Mouse (Mus musculus): ENCODE results near the gene Gstt1. TPM values are rescaled to one million over a fixed set of nuclear protein-coding genes. Genes with fewer than 3 reads are reported as not detected.
A peak's percentile ranks its signal among the peaks of the same experiment; 100 is the strongest.
"Not testable (repeated sequence)": the region's sequence is repeated elsewhere in the genome, so short reads cannot be mapped to it uniquely, and the experiment has no call there.

The Gstt1 gene
- polyA plus RNA-seq, 1 experiment, result 19.2 TPM

GRCm38 (mm10) chr10:75772795-75773664 lies 25.4 kb downstream of the Gstt1 start, which contains the start of gene Ddt:
Ddt (minus strand) TSS chr10:75773414.
- Histone ChIP-seq H3K4me1 (replicated peaks; ENCODE audit: control insufficient read depth, insufficient read depth, low read length) (peaks cover 8% of the 10 kb centered on the region), H3K4me3 (ENCODE audit: control insufficient read depth, insufficient read depth, low read length) (peak within 1 kb of the TSS; percentile 61), H3K27me3 (ENCODE audit: control insufficient read depth, insufficient read depth, low read length) (no peaks in the 10 kb centered on the region), H3K27ac (ENCODE audit: control insufficient read depth, insufficient read depth, low read length) (no peak within 1 kb of the TSS), H3K36me3 (ENCODE audit: control insufficient read depth, insufficient read depth, low read length) (no peaks in the 10 kb centered on the region)
- peak; percentile 15; the same call in 1 of the 2 replicates for TF ChIP-seq CTCF (IDR thresholded peaks at IDR 0.05; ENCODE audit: borderline replicate concordance, control insufficient read depth, extremely low read depth, insufficient read depth, low read length, poor library complexity)
- peak; percentile 10; the same call in 1 of the 2 replicates for TF ChIP-seq POLR2A (IDR thresholded peaks at IDR 0.05; ENCODE audit: control insufficient read depth, extremely low read depth, insufficient read depth, low read length, poor library complexity)
- WGBS, result 2% methylated on average over 47 of the region's 47 CpGs
- peak; percentile 90 for DNase-seq

DNA sequence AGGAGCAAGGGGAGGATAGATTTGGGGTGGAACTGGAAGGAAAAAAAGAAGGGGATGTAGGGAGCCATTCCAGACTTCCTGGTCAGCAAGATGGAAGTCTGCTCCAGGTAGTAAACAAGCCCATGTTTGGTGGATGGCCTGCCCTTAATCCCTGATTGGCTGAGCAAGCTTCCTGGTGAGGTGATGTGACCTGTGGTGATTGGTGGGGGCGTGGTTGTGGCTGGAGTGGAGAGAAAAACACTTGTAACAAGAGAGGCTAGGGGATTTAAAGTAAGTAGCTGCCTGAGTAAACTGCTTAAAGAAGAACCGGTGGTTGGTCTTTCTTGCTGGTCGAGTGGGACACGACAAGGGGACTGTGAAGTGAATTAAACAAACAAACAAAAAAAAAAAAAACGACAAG lies 30.6 kb downstream of the Gstt1 start:
- not testable (repeated sequence) for H3K27ac ChIP-seq (ENCODE audit: control insufficient read depth, insufficient read depth, low read length); H3K4me1 ChIP-seq (replicated peaks; ENCODE audit: control insufficient read depth, insufficient read depth, low read length); H3K27me3 ChIP-seq (ENCODE audit: control insufficient read depth, insufficient read depth, low read length); DNase-seq; H3K4me3 ChIP-seq (ENCODE audit: control insufficient read depth, insufficient read depth, low read length); H3K36me3 ChIP-seq (ENCODE audit: control insufficient read depth, insufficient read depth, low read length)
- 62% methylated on average over 5 of the region's 5 CpGs for WGBS

DNA sequence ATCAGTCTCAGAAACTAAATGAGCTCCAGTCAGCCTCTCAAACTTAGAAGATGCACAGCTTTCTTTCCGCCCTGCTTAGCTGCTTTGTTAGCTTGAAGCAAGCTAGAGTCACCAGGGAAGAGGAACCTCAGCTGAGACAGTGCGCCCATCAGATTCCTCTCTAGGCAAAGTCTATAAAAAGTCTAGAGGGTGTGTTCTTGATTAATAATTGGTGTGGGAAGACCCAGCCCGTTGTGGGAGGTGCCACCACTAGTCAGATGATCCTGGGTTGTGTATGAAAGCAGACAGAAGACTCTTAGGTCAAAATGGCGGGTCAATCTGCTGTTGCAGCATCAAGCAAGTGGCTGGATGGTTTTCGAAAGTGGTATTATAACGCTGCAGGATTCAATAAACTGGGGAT lies 31.5 kb downstream of the Gstt1 start:
- Histone ChIP-seq H3K36me3 (ENCODE audit: control insufficient read depth, insufficient read depth, low read length) (no peaks in the 10 kb centered on the region), H3K4me3 (ENCODE audit: control insufficient read depth, insufficient read depth, low read length) (no peak overlapping the region), H3K27ac (ENCODE audit: control insufficient read depth, insufficient read depth, low read length) (no peak overlapping the region), H3K4me1 (replicated peaks; ENCODE audit: control insufficient read depth, insufficient read depth, low read length) (peaks cover 5% of the 10 kb centered on the region), H3K27me3 (ENCODE audit: control insufficient read depth, insufficient read depth, low read length) (no peaks in the 10 kb centered on the region)
- WGBS, result 87% methylated on average over 6 of the region's 6 CpGs
- DNase-seq, result no peak
- TF ChIP-seq POLR2A (IDR thresholded peaks at IDR 0.05; ENCODE audit: control insufficient read depth, extremely low read depth, insufficient read depth, low read length, poor library complexity) (no peak), CTCF (IDR thresholded peaks at IDR 0.05; ENCODE audit: borderline replicate concordance, control insufficient read depth, extremely low read depth, insufficient read depth, low read length, poor library complexity) (no peak)

GRCm38 (mm10) chr10:75764519-75765473 lies 33.6 kb downstream of the Gstt1 start:
- Histone ChIP-seq H3K27ac (ENCODE audit: control insufficient read depth, insufficient read depth, low read length) (peak overlapping the region; percentile 57; the same call in 1 of the 2 replicates), H3K4me1 (replicated peaks; ENCODE audit: control insufficient read depth, insufficient read depth, low read length) (peaks cover 5% of the 10 kb centered on the region), H3K27me3 (ENCODE audit: control insufficient read depth, insufficient read depth, low read length) (no peaks in the 10 kb centered on the region), H3K4me3 (ENCODE audit: control insufficient read depth, insufficient read depth, low read length) (peak overlapping the region; percentile 51), H3K36me3 (ENCODE audit: control insufficient read depth, insufficient read depth, low read length) (no peaks in the 10 kb centered on the region)
- WGBS, result under 1% methylated on average over 27 of the region's 27 CpGs
- peak; percentile 53; the same call in 1 of the 2 replicates for TF ChIP-seq CTCF (IDR thresholded peaks at IDR 0.05; ENCODE audit: borderline replicate concordance, control insufficient read depth, extremely low read depth, insufficient read depth, low read length, poor library complexity)
- no peak for TF ChIP-seq POLR2A (IDR thresholded peaks at IDR 0.05; ENCODE audit: control insufficient read depth, extremely low read depth, insufficient read depth, low read length, poor library complexity)
- DNase-seq, result peak; percentile 70

DNA sequence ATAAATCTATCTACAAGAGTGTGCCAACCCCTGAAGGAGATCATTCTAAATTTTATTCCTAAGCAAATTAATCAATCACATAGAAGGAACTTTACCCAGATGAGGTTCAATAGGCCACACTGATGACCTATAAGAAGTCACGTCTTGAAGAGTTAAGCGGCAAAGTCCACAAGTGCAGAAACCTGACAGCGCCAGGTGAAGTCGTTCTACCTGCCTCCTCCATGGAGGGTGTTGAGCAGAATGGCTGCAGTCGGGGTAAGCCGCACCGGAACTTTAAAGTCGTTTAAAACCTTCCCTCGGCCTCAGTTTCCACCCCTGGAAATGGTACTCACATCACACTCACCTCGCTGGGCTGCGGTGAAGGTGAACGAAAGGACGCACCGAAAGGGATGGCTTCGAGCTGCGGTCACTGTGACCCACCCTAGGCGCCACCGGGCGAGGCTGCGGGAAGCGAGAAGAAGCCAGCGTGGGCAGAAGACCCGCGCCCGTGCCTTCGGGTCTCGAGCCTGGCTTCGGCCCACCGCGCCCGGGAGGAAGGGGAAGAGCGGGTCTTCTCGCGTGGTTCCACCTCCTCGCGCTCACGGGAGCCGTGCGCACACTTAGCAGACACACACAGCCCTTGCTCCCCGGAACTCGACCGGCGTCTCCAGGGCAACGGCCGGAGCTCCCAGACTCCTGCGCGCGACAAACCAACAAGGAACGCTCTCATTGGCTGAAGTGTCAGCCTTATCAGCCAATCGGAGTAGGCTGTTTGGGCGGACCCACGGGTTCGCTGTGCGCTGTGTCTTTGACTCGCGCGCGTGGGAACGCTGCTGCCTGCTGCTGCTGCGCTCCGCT lies 34.5 kb downstream of the Gstt1 start, which contains the start of gene Cabin1:
Cabin1 (minus strand) TSS at position 660 of the 837 bp plus-strand sequence.
- Histone ChIP-seq H3K27me3 (ENCODE audit: control insufficient read depth, insufficient read depth, low read length) (no peaks in the 10 kb centered on the region), H3K4me1 (replicated peaks; ENCODE audit: control insufficient read depth, insufficient read depth, low read length) (peaks cover 5% of the 10 kb centered on the region), H3K36me3 (ENCODE audit: control insufficient read depth, insufficient read depth, low read length) (no peaks in the 10 kb centered on the region), H3K27ac (ENCODE audit: control insufficient read depth, insufficient read depth, low read length) (peak within 1 kb of the TSS; percentile 57), H3K4me3 (ENCODE audit: control insufficient read depth, insufficient read depth, low read length) (peak within 1 kb of the TSS; percentile 94)
- under 1% methylated on average over 61 of the region's 61 CpGs for WGBS
- DNase-seq, result peak; percentile 96
- TF ChIP-seq POLR2A (IDR thresholded peaks at IDR 0.05; ENCODE audit: control insufficient read depth, extremely low read depth, insufficient read depth, low read length, poor library complexity) (no peak; the same call in 1 of the 2 replicates), CTCF (IDR thresholded peaks at IDR 0.05; ENCODE audit: borderline replicate concordance, control insufficient read depth, extremely low read depth, insufficient read depth, low read length, poor library complexity) (0 out of 2 replicates have a peak, but pooled peaks have one; percentile 45)
